Mouse (Mus musculus): ENCODE measurements around the gene Srgap1.

Gene Srgap1

GRCm38 (mm10) chr10:121830335-121831307 lies 216.5 kb downstream of the Srgap1 start:
- DNase-seq (ENCODE audit: extremely low spot score, low read depth, low spot score) = no peak

- no peak for DNase-seq (ENCODE audit: extremely low spot score, low read depth, low spot score)
These were observed 217.3 kb downstream of the Srgap1 start for GRCm38 (mm10) chr10:121829800-121830303.

DNA sequence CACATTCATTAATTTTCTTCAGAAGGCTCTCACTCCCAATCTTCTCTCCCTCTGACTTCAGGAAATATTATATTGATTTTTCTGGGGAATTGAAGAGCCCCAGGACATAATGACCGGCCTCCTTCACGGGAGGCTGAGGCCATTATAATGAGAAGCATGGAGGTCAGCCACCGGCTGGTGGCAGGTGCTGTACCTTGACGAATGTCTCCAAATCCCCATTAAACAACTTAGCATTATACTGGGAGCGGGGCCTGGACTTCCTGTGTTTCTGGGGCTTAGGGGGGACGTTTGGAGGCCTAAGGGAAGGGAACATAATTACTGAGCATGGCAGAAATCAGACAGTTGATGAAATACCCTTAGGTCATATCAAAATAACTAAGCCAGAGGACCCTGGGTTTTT lies 218.1 kb downstream of the Srgap1 start:
- no peak for DNase-seq (ENCODE audit: extremely low spot score, low read depth, low spot score)

DNA sequence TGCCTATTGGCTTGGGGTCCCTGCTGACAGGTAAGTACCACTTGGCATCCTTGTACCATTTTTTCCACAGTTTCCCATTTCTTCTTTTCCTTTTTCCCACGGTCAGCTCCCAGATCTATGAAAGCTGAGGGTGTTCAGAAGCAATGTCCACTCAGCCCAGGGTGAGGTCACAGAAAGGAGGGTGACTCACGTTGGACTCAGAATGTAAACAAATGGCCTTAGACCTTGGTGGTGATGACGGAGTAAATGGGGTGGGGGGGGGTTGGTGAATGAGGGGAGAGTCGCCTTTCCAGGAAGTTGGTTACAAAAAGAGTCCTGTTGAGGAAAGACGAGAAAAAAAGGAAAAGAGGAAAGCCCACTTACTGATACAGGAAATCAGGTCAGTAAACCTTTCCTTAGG lies 224.4 kb downstream of the Srgap1 start:
- no peak for DNase-seq (ENCODE audit: extremely low spot score, low read depth, low spot score)

- DNase-seq (ENCODE audit: extremely low spot score, low read depth, low spot score) = no peak
These were observed 226.3 kb downstream of the Srgap1 start for GRCm38 (mm10) chr10:121820846-121821245.

DNA sequence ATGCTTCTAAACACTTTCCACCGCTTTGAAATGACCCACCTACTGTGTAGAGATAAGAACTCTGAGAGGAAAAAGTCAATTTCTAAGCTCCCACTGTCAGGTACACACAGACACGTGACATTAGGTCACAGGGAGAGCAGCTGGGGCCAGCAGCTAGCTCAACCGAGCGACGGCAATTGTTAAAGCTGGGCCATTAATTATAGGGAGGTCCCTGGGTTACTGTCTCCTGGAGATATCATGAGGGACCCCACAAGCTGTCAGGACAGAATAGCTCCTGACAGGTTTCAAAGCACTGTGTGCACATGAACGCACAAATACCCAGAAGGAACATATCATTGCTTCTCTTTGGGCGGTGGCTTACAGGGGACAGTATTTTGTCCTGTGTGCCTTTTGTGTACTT lies 229.1 kb downstream of the Srgap1 start:
- DNase-seq (ENCODE audit: extremely low spot score, low read depth, low spot score) = no peak

DNA sequence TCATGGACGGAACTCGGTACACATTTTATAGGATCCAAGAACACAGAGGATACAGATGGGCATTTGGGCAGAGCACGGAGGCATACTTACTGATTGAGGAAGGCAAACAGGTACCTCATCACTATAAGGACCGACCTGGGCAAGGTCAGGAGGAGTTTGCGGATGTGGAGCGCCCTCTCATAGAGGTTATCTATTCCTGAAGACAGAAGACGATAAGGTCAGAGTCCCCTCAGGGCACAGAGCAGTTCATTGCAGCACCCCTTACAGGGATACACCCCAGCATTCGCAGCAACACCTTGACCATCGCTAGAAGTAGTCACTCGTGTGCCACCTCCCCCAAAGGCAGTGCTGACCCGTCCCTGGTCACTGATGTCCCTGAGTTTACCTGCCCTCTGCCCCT lies 239.3 kb downstream of the Srgap1 start:
- no peak for DNase-seq (ENCODE audit: extremely low spot score, low read depth, low spot score)

GRCm38 (mm10) chr10:121806806-121807205 lies 240.3 kb downstream of the Srgap1 start:
- no peak for DNase-seq (ENCODE audit: extremely low spot score, low read depth, low spot score)

- no peak for DNase-seq (ENCODE audit: extremely low spot score, low read depth, low spot score)
These were observed 241.2 kb downstream of the Srgap1 start for GRCm38 (mm10) chr10:121805933-121806341.

DNA sequence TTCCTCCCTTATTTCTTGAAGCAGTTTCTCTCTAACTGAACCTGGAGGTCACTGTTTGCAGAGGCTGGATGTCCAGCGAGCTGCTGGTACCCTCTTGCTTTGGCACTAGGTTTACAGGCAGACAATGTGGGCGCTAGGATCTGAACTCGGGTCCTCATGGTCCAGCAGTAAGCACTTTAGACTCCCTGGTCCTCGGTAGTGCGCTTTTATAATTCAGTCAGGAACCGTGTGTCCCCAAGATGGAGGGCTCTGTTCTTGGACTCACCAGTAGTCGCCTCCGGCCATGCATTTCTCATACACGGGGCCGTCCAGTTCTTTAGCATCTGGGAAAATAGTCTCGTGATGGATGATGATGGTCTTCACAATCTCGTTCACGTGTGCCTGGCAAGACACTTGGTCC lies 242.6 kb downstream of the Srgap1 start:
- no peak for DNase-seq (ENCODE audit: extremely low spot score, low read depth, low spot score)

- DNase-seq (ENCODE audit: extremely low spot score, low read depth, low spot score) = no peak
These were observed 247.1 kb downstream of the Srgap1 start for GRCm38 (mm10) chr10:121800041-121800440.

GRCm38 (mm10) chr10:121796027-121796802 lies 250.9 kb downstream of the Srgap1 start:
- no peak for DNase-seq (ENCODE audit: extremely low spot score, low read depth, low spot score)

GRCm38 (mm10) chr10:121794486-121794885 lies 252.6 kb downstream of the Srgap1 start:
- no peak for DNase-seq (ENCODE audit: extremely low spot score, low read depth, low spot score)

DNA sequence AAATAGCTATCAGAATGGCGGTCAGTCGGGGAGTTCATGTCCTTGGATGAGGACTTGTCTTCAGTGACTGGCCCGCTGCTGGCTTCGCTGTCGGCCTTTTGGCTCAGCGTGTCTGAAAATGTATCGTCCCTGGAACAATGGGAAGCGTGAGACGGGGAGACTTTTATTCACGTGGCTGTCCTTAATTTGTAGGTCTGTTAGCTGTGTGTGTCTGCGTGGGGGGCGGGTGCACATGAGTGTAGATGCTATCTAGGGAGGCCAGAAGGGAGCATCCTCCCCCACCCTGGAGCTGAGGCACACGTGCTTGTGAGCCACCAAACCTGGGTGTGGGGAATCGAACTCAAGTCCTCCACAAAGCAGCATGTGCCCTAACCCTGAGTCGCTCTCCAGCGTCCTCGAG lies 254.5 kb downstream of the Srgap1 start:
- no peak for DNase-seq (ENCODE audit: extremely low spot score, low read depth, low spot score)

DNA sequence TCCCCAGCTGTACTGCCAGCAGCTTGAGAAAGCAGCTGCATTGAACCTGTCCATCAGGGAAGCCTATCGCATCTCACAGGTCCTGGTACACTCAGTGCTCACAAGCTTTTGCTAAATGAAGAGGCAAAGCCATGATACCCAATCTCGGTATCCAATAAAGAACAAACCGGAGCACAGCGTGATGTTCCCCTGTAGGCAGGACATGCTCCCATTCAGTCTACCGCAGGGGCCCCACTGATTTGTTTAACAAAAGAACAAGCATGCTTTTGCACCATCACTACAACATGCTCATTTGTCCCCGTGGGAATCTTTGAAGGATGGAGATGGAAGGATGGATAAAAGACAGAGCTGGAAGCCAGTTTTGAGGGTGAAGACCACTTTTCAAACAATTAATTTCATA lies 257.0 kb downstream of the Srgap1 start:
- no peak for DNase-seq (ENCODE audit: extremely low spot score, low read depth, low spot score)

- DNase-seq (ENCODE audit: extremely low spot score, low read depth, low spot score) = no peak
These were observed 258.6 kb downstream of the Srgap1 start for GRCm38 (mm10) chr10:121788536-121788935.

DNA sequence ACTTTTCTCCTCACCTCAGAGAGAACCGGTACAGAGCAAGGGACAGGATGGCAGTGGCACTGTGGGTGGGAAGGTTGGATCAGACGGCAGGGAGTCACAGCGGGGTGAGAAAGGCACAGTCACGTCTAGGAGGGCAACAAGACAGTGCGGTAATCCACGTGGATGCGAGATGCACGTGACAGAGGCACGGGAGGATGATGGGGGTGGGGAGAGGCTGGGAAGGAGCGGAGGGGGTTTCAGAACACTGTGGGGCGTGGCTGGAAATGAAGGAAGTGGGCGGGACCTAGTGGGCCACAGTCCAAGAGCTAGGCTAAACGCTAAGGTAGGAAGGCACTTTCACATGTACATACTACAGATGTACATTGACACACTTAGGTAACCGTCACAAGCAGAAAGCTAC lies 266.0 kb downstream of the Srgap1 start:
- no peak for DNase-seq (ENCODE audit: extremely low spot score, low read depth, low spot score)

DNA sequence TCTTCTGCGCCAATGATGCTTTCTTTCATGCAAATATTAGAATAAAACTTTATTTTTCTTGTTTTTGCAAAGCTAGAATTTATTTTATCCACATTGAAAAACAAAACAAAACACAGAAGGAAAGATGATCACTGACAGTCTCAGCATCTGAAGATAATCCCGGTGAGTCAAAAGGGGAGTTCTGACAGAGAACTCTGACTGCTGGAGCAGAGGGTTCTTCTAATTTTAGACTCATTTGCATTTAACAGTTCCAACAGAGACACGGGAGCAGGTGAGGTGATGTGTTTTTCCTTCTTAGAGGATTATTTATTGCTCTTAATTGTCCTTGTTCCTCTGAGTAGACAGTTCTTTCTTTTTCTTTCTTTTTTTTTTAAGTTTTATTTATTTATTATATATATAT lies 271.1 kb downstream of the Srgap1 start:
- no peak for DNase-seq (ENCODE audit: extremely low spot score, low read depth, low spot score)

DNA sequence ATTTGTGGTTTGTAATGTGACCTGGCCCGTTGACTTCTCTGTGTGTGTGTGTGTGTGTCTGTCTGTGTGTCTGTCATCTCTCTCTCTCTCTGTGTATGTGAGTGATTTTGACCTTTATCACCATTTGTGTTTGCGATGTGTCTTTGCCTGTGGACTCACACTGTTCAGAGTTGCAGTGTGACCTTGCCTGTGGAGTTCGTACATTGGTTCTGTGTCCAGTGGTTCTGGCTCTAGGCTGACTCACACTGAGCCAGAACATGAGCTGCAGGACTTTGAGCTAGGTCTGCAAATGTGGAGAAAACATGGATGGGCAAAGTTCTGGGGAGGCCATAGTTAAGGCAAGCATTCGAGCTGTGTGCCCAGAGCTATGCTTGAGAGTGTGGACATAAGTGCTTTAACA lies 273.3 kb downstream of the Srgap1 start:
- DNase-seq (ENCODE audit: extremely low spot score, low read depth, low spot score) = no peak

DNA sequence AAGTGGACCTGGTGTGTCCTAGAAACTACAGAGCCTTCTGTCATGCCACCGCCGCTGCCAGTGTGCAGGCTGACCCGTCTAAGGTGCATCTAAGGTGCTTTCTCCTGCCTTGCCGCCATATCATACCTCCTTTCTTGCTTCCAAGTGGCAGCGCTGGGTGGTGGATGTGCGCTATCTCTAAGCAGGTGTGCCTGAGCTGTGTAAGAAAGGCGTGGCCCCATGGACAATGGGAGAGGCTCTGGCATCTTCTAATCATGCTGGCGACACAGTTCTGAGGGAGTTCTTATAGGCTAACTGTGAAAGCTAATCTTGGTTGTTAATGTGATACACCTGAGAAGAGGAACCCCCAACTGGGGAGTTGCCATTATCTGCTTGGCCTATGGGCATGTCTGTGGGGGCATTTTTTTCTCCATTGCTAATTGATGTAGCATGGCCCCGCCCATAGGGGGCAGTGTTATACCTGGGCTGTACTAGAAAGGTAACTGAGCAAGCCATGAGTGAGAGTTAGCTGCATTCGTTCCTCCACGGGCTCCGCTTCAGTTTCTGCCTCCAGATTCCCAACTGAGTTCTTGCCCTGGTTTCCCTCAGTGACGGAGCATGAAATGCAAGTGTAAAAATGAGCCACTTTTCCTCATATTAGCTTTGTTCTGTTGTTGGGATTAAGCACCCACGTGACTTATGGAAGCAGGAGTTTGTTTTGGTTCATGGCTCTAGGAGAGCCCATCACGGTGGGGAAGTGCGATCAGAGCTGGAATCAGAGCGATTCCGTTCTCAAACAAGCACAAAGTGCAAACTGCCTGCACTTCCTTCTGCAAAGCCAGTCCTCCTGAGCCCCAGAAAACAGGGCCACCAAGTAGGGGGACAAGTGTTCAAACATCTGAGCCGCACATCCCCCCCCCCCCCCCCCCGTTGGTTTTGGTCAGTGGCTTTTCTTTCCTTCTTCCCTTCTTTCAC lies 276.2 kb downstream of the Srgap1 start:
- no peak for DNase-seq (ENCODE audit: extremely low spot score, low read depth, low spot score)

DNA sequence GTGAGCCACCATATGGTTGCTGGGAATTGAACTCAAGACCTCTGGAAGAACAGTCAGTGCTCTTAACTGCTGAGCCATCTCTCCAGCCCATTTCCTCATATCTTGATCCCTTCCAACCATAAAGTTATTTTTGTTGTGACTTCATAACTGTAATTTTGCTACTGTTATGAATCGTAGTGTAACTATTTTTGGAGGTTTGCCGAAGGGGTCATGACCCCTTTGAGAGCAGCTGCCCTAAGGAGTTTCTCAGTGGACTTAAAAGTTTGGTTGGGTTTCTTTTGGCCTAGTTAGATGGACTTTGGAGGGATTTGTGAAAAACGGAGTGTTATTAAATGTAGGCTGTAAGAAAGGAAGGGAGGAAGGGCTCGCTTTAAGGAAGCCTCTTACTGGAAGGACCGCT lies 277.4 kb downstream of the Srgap1 start:
- no peak for DNase-seq (ENCODE audit: extremely low spot score, low read depth, low spot score)
